Mouse (Mus musculus) layer of hippocampus, adult 18-20 months (tissue): ENCODE results near the gene Mon1a. TPM values are rescaled to one million over a fixed set of nuclear protein-coding genes. Genes with fewer than 3 reads are reported as not detected.

ENCODE experiments used
- DNase-seq, 2 experiments: peaks; one replicate each; pipeline ENCODE4 v3.0.0; 2022; ENCODE audit warnings: low spot score in 2 of 2
- long read RNA-seq: library from polyadenylated mRNA; stranded (forward); transcript quantifications from one replicate; pipeline ENCODE4 v2.0.0, GENCODE M21; 2021
- total RNA-seq, 2 experiments: library from RNA; stranded (reverse); gene quantifications; 2 replicates each; pipeline ENCODE4 v1.2.3; 2021

The Mon1a gene
- total RNA-seq, result 10 to 100 TPM; 25.9 to 27.4 TPM
- long read RNA-seq, transcript Mon1a-201 (6 exons, 2,042 nt), result major isoform, 26 of 44 reads
- long read RNA-seq, partial matches to known transcripts, result 8 of 44 reads
- long read RNA-seq, other reads (novel, unspliced or antisense), result 8 of 44 reads

DNA sequence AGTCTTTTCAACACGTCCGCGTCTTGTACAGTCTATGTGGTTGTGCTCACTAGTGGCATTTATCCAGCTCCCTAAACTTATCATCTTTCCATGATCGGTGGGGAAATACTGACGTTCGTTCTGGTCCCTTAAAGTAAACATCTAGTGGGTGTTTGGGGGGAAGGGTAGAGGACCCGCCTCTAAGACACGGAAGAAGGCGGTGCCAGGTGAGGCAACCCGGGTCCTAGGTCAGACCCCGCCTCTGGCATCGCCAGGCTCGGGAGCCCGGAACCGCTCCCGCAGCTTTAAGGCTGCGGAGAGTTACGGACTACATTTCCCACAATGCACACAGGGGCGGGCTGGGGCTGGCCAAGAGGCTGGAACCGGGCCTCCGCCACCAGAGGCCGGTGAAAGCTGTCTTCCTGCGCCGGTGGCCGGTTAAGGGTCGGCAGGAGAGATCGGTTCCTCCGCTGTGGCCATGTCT, at the start of gene Mon1a:
Gene Mon1a, plus strand, starts transcription at position 348 of the 463 bp plus-strand sequence.
- DNase-seq, result peak; percentile 85 to 90

DNA sequence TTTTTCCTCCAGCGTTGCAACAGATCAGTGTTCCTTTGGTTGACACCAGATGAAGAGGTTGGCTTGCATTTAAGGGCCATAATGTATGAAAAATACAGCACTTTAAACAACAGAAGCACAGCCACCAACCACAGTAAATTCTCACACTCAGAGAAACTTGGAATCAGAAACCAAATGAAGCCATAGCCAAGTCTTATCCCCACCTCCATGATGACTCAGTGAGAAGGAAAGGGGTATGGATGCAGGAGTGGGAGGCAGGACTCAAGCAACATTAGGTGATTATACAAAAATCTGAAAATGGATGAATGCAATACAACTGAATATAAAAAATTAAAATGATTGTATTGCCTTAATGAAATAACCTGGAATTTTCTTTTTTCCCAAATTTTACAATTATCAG, 49.1 kb upstream of the Mon1a start:
- no peak for DNase-seq

- DNase-seq, result no peak
These were observed 45.2 kb upstream of the Mon1a start for GRCm38 (mm10) chr9:107842709-107843108.

DNA sequence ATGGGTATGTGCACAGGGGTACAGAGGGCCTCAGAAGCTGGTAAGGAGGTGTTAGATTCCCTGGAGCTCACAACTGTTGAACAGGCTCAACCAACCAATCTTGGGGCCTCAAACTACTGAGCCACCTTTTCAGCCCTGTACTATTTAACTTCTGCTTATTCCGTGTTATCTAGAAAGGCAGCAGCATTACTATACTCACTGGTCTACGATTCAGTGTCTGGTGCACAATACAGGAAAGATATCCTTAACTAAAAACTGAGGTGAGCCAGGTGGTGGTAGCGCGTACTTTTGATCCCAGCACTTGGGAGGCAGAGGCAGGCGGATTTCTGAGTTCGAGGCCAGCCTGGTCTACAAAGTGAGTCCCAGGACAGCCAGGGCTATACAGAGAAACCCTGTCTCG, 39.0 kb upstream of the Mon1a start:
- DNase-seq, result no peak

- DNase-seq, result no peak
These were observed 29.6 kb upstream of the Mon1a start for GRCm38 (mm10) chr9:107858343-107858742.

DNA sequence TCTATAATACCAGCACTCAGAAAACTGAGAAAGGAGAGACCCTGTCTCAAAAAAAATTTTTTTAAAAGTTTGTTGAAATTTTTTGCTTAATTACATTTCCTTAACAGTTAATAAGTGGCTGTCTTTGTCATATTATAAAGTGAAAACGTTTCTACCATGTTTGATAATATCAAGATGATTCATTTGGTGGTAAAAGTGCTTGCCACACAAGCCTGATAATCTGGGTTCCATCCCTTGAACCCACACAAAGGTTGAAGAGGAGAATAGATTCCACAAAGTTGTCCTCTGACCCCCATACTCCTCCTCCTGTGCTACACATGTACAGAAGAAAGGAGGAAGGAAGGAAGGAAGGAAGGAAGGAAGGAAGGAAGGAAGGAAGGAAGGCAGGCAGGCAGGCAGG, 23.5 kb upstream of the Mon1a start:
- DNase-seq, result no peak

GRCm38 (mm10) chr9:107866081-107866480, 21.9 kb upstream of the Mon1a start:
- no peak for DNase-seq

DNA sequence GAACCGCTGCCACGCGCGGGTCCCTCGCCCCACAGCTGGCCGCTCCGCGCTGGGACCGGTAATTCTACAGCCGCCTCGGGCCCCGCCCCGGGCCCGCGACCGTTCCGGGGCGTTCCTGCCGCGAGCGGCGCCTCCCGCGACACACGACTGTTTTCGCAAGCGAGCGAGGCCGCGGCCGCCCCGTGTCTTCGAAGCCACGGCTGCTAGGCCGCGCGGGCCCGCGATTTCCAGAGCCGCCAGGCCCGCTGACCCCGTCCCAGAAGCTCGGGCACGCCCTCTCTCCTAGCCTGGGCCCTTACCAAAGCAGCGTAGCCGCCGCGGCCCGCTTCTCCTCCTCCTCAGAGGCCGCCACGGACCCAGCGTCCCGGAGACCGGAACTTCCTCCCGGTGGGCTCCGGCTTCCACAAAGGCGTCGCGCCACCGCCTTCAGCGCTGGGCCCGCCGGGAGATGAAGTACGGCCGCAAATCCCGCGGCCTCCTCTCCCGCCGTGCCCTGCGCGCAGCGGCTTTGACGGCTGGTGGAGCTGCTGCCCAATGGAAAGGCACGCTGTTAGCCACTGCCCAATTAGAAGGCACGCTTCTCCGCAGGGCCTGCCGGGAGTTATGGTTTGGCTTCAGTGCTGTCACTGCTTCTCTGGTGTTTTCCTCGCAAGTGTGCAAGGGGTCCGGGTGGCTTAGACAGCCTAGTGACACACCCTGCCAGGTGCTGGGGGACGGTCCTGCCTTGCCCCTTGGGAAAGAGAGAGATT, 15.4 kb upstream of the Mon1a start:
- DNase-seq, result peak; percentile 97 to 98

GRCm38 (mm10) chr9:107873137-107873536, 14.8 kb upstream of the Mon1a start, which contains the start of gene Rbm6:
Gene Rbm6 (minus strand): TSS chr9:107873237.
- DNase-seq, result no peak

- DNase-seq, result no peak
These were observed 7.5 kb upstream of the Mon1a start for GRCm38 (mm10) chr9:107880411-107880810.

GRCm38 (mm10) chr9:107888267-107888850, 408 bp downstream of the Mon1a start:
- DNase-seq, result no peak

- no peak for DNase-seq
These were observed 2.3 kb downstream of the Mon1a start for GRCm38 (mm10) chr9:107890260-107890659.

GRCm38 (mm10) chr9:107891023-107891422, 3.1 kb downstream of the Mon1a start:
- DNase-seq, result no peak

- DNase-seq, result no peak
These were observed 10.6 kb downstream of the Mon1a start for GRCm38 (mm10) chr9:107898563-107898962.

- DNase-seq, result no peak
These were observed 11.9 kb downstream of the Mon1a start for GRCm38 (mm10) chr9:107899855-107900254.

- peak; percentile 78 to 91 for DNase-seq
These were observed 13.1 kb downstream of the Mon1a start for GRCm38 (mm10) chr9:107900840-107901626.

DNA sequence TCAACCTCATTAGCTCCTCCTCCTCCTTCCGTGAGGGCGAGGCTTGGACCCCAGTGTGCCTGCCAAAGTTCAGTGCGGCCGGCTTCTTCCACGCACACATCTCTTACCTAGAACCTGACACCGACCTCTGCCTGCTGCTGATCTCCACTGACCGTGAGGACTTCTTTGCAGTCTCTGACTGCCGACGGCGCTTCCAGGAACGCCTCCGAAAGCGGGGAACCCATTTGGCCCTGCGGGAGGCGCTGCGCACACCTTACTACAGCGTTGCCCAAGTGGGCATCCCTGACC, 13.6 kb downstream of the Mon1a start:
- no peak for DNase-seq

- DNase-seq, result peak; percentile 77 to 93
These were observed 16.8 kb downstream of the Mon1a start for GRCm38 (mm10) chr9:107904726-107905125.

GRCm38 (mm10) chr9:107906252-107906966, 18.5 kb downstream of the Mon1a start, which contains the start of gene Mst1r:
Gene Mst1r (plus strand): TSS chr9:107906873.
- DNase-seq, result no peak

DNA sequence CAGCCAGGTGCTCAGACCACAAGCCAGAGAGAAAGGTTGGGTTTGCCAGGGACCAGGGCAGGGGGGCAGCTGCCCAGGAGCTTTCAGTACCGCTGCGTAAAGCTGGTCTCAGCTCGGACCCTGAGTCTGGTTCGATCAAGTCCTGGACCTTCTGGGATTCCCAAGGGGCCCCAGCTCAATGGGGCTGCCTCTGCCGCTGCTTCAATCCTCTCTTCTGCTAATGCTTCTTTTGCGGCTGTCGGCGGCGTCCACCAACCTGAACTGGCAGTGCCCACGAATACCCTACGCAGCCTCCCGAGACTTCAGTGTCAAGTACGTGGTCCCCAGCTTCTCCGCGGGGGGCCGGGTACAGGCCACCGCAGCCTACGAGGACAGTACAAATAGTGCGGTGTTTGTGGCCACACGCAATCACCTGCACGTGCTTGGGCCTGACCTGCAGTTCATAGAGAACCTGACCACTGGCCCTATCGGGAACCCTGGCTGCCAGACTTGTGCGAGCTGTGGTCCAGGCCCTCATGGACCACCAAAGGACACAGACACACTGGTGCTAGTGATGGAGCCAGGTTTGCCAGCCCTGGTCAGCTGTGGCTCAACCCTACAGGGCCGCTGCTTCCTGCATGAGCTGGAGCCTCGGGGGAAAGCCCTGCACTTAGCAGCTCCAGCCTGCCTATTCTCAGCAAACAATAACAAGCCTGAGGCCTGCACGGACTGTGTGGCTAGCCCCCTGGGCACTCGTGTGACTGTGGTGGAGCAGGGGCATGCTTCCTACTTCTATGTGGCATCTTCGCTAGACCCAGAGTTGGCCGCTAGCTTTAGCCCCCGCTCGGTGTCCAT, 19.2 kb downstream of the Mon1a start:
- no peak for DNase-seq
